Mouse (Mus musculus) midbrain, embryonic 13.5 days (tissue): ENCODE results near the gene Whamm. TPM values are rescaled to one million over a fixed set of nuclear protein-coding genes. Genes with fewer than 3 reads are reported as not detected.
A peak's percentile ranks its signal among the peaks of the same experiment; 100 is the strongest.

Experiments used
- ATAC-seq: fragments of 200-750 bp; cut with Nextera tagmentation; 2 replicates; pipeline ENCODE4 v1.8.0; 2017; ENCODE audit warnings: mild to moderate bottlenecking, moderate TSS enrichment, moderate library complexity
- H3K27ac ChIP-seq: fragments of 300-500 bp; sonication (generic); 2 replicates; pipeline ENCODE4 v1.5.1; 2015; ENCODE audit warnings: inconsistent platforms, mild to moderate bottlenecking, moderate library complexity
- H3K27me3 ChIP-seq: fragments of 300-500 bp; sonication (generic); 2 replicates; pipeline ENCODE4 v1.6.1; 2015; ENCODE audit warnings: mild to moderate bottlenecking, inconsistent platforms
- H3K36me3 ChIP-seq: fragments of 300-500 bp; sonication (generic); 2 replicates; pipeline ENCODE4 v1.6.1; 2015; ENCODE audit warnings: mild to moderate bottlenecking, inconsistent platforms
- H3K4me1 ChIP-seq: fragments of 300-500 bp; sonication (generic); replicated peaks from 2 replicates; pipeline ENCODE4 v1.6.1; 2015; ENCODE audit warnings: inconsistent platforms
- H3K4me2 ChIP-seq: fragments of 300-500 bp; sonication (generic); replicated peaks from 2 replicates; pipeline ENCODE4 v1.6.1; 2015; ENCODE audit warnings: moderate library complexity, mild to moderate bottlenecking, inconsistent platforms
- H3K4me3 ChIP-seq: fragments of 300-500 bp; sonication (generic); replicated peaks from 2 replicates; pipeline ENCODE4 v1.5.1; 2015; ENCODE audit warnings: mild to moderate bottlenecking, inconsistent platforms
- H3K9ac ChIP-seq: fragments of 300-500 bp; sonication (generic); replicated peaks from 2 replicates; pipeline ENCODE4 v1.6.1; 2015; ENCODE audit warnings: mild to moderate bottlenecking, inconsistent platforms
- H3K9me3 ChIP-seq: fragments of 300-500 bp; sonication (generic); 2 replicates; pipeline ENCODE4 v1.6.1; 2016; ENCODE audit warnings: mild to moderate bottlenecking, inconsistent platforms
- WGBS: fragments of 180-500 bp; shearing (Covaris S2); methylation state at CpG from one replicate; pipeline ENCODE4 v1.1.7; 2015; 5-methylcytosine and 5-hydroxymethylcytosine counted together
- polyA plus RNA-seq: library from polyadenylated mRNA; unstranded; fragments of >200 nt; fragmentation: Nextera tagmentation; extraction: Ambion mirVana; gene quantifications from 2 replicates; pipeline ENCODE4 v1.2.1, GENCODE M21; 2015

The Whamm gene
- polyA plus RNA-seq: 4.3 and 5.5 TPM in 2 replicates

- H3K36me3 ChIP-seq: 0 out of 2 replicates have a peak, but pooled peaks cover 7% of the 10 kb centered on the region
- peak within 1 kb of the TSS; percentile 90 for H3K9ac ChIP-seq
- ATAC-seq: peak; percentile 100
- H3K9me3 ChIP-seq: no peaks in the 10 kb centered on the region
- H3K4me1 ChIP-seq: peaks cover 16% of the 10 kb centered on the region
- no peaks in the 10 kb centered on the region for H3K27me3 ChIP-seq
- peak within 1 kb of the TSS; percentile 86 for H3K4me3 ChIP-seq
- WGBS: under 1% methylated on average over 86 of the region's 96 CpGs
- peak within 1 kb of the TSS; percentile 97 for H3K27ac ChIP-seq
- peak within 1 kb of the TSS; percentile 72 for H3K4me2 ChIP-seq
Measured at GRCm38 (mm10) chr7:81571108-81571940, at the start of gene Whamm. Whamm (plus strand) TSS chr7:81571266.

- H3K9ac ChIP-seq: peak overlapping the region; percentile 76
- peak overlapping the region; percentile 54 for H3K4me3 ChIP-seq
- H3K9me3 ChIP-seq: no peaks in the 10 kb centered on the region
- ATAC-seq: peak; percentile 98
- peak overlapping the region; percentile 83 for H3K4me2 ChIP-seq
- WGBS: under 1% methylated on average over 31 of the region's 31 CpGs
- peak overlapping the region; percentile 97 for H3K27ac ChIP-seq
- no peaks in the 10 kb centered on the region for H3K27me3 ChIP-seq
- H3K4me1 ChIP-seq: peaks cover 21% of the 10 kb centered on the region
- peaks cover 19% of the 10 kb centered on the region for H3K36me3 ChIP-seq
Measured at GRCm38 (mm10) chr7:81523008-81523662, 47.9 kb upstream of the Whamm start.

- peaks cover 21% of the 10 kb centered on the region for H3K36me3 ChIP-seq
- H3K9ac ChIP-seq: peak overlapping the region; percentile 76
- peak overlapping the region; percentile 83 for H3K4me2 ChIP-seq
- H3K4me1 ChIP-seq: peaks cover 21% of the 10 kb centered on the region
- H3K9me3 ChIP-seq: no peaks in the 10 kb centered on the region
- 14% methylated on average over 13 of the region's 13 CpGs for WGBS
- no peaks in the 10 kb centered on the region for H3K27me3 ChIP-seq
- peak overlapping the region; percentile 54 for H3K4me3 ChIP-seq
- no peak; the same call in 1 of the 2 replicates for ATAC-seq
- H3K27ac ChIP-seq: peak overlapping the region; percentile 97
Measured at GRCm38 (mm10) chr7:81523663-81524017, 47.4 kb upstream of the Whamm start.

- ATAC-seq: no peak
- WGBS: 94% methylated on average over 8 of the region's 8 CpGs
- H3K9ac ChIP-seq: no peak overlapping the region
- H3K9me3 ChIP-seq: 0 out of 2 replicates have a peak, but pooled peaks cover 4% of the 10 kb centered on the region
- peaks cover 72% of the 10 kb centered on the region for H3K36me3 ChIP-seq
- H3K27me3 ChIP-seq: no peaks in the 10 kb centered on the region
- no peak overlapping the region for H3K27ac ChIP-seq
- no peak overlapping the region for H3K4me2 ChIP-seq
- no peak overlapping the region for H3K4me3 ChIP-seq
- peaks cover 11% of the 10 kb centered on the region for H3K4me1 ChIP-seq
Measured at GRCm38 (mm10) chr7:81528918-81529317, 42.1 kb upstream of the Whamm start.

GRCm38 (mm10) chr7:81531462-81531861 is 39.6 kb upstream of the Whamm start:
- H3K27me3 ChIP-seq: no peaks in the 10 kb centered on the region
- 95% methylated on average over 1 of the region's 1 CpGs for WGBS
- H3K9me3 ChIP-seq: 0 out of 2 replicates have a peak, but pooled peaks cover 7% of the 10 kb centered on the region
- no peaks in the 10 kb centered on the region; the same call in none of the 2 replicates for H3K4me1 ChIP-seq
- peaks cover 84% of the 10 kb centered on the region for H3K36me3 ChIP-seq
- ATAC-seq: no peak
- H3K4me3 ChIP-seq: no peak overlapping the region
- no peak overlapping the region for H3K27ac ChIP-seq
- H3K9ac ChIP-seq: no peak overlapping the region
- no peak overlapping the region for H3K4me2 ChIP-seq

GRCm38 (mm10) chr7:81536478-81536877 is 34.6 kb upstream of the Whamm start:
- H3K4me2 ChIP-seq: no peak overlapping the region
- H3K36me3 ChIP-seq: peaks cover 46% of the 10 kb centered on the region
- no peak overlapping the region for H3K9ac ChIP-seq
- H3K4me1 ChIP-seq: peaks cover 22% of the 10 kb centered on the region
- no peak overlapping the region for H3K4me3 ChIP-seq
- H3K27me3 ChIP-seq: no peaks in the 10 kb centered on the region
- ATAC-seq: no peak
- WGBS: 95% methylated on average over 4 of the region's 4 CpGs
- 0 out of 2 replicates have a peak, but pooled peaks cover 7% of the 10 kb centered on the region for H3K9me3 ChIP-seq
- H3K27ac ChIP-seq: no peak overlapping the region

- peaks cover 29% of the 10 kb centered on the region for H3K36me3 ChIP-seq
- WGBS: 91% methylated on average over 2 of the region's 2 CpGs
- H3K4me3 ChIP-seq: no peak overlapping the region
- ATAC-seq: no peak
- peaks cover 22% of the 10 kb centered on the region for H3K4me1 ChIP-seq
- no peak overlapping the region for H3K9ac ChIP-seq
- H3K27ac ChIP-seq: no peak overlapping the region
- H3K4me2 ChIP-seq: no peak overlapping the region
- 0 out of 2 replicates have a peak, but pooled peaks cover 7% of the 10 kb centered on the region for H3K9me3 ChIP-seq
- H3K27me3 ChIP-seq: no peaks in the 10 kb centered on the region
Measured at GRCm38 (mm10) chr7:81538070-81538675, 32.9 kb upstream of the Whamm start.

GRCm38 (mm10) chr7:81539565-81539964 is 31.5 kb upstream of the Whamm start:
- Histone ChIP-seq H3K4me2 (no peak overlapping the region), H3K27me3 (no peaks in the 10 kb centered on the region), H3K36me3 (peaks cover 15% of the 10 kb centered on the region), H3K9me3 (no peaks in the 10 kb centered on the region), H3K9ac (no peak overlapping the region), H3K27ac (no peak overlapping the region), H3K4me1 (peaks cover 22% of the 10 kb centered on the region), H3K4me3 (no peak overlapping the region)
- ATAC-seq: no peak
- WGBS: 7% methylated on average over 2 of the region's 2 CpGs

- Histone ChIP-seq H3K4me3 (no peak overlapping the region), H3K36me3 (peaks cover under 1% of the 10 kb centered on the region; the same call in 1 of the 2 replicates), H3K4me1 (peaks cover 22% of the 10 kb centered on the region), H3K9ac (no peak overlapping the region), H3K4me2 (no peak overlapping the region), H3K9me3 (no peaks in the 10 kb centered on the region), H3K27ac (no peak overlapping the region), H3K27me3 (no peaks in the 10 kb centered on the region)
- no peak for ATAC-seq
- 65% methylated on average over 1 of the region's 1 CpGs for WGBS
Measured at GRCm38 (mm10) chr7:81540999-81541398, 30.1 kb upstream of the Whamm start.

- WGBS: 85% methylated on average over 7 of the region's 7 CpGs
- H3K27ac ChIP-seq: no peak overlapping the region
- H3K9ac ChIP-seq: no peak overlapping the region
- no peak for ATAC-seq
- no peak overlapping the region for H3K4me3 ChIP-seq
- no peaks in the 10 kb centered on the region for H3K36me3 ChIP-seq
- no peaks in the 10 kb centered on the region for H3K27me3 ChIP-seq
- H3K4me1 ChIP-seq: peaks cover 26% of the 10 kb centered on the region
- H3K4me2 ChIP-seq: no peak overlapping the region
- no peaks in the 10 kb centered on the region for H3K9me3 ChIP-seq
Measured at GRCm38 (mm10) chr7:81541924-81542524, 29.0 kb upstream of the Whamm start.

- Histone ChIP-seq H3K9me3 (no peaks in the 10 kb centered on the region), H3K4me2 (no peak overlapping the region), H3K27me3 (no peaks in the 10 kb centered on the region), H3K4me1 (peaks cover 26% of the 10 kb centered on the region), H3K36me3 (no peaks in the 10 kb centered on the region), H3K9ac (no peak overlapping the region), H3K4me3 (no peak overlapping the region), H3K27ac (no peak overlapping the region)
- 80% methylated on average over 8 of the region's 8 CpGs for WGBS
- ATAC-seq: no peak
Measured at GRCm38 (mm10) chr7:81542934-81543333, 28.1 kb upstream of the Whamm start.
